Mouse (Mus musculus): ENCODE measurements around the gene Rrp1b. TPM values are rescaled to one million over a fixed set of nuclear protein-coding genes. Genes with fewer than 3 reads are reported as not detected.
A peak's percentile ranks its signal among the peaks of the same experiment; 100 is the strongest.
"Not testable (repeated sequence)": the region's sequence is repeated elsewhere in the genome, so short reads cannot be mapped to it uniquely, and the experiment has no call there.

Gene Rrp1b
- polyA plus RNA-seq, 1 experiment from 2014 or later = 50.9 TPM

DNA sequence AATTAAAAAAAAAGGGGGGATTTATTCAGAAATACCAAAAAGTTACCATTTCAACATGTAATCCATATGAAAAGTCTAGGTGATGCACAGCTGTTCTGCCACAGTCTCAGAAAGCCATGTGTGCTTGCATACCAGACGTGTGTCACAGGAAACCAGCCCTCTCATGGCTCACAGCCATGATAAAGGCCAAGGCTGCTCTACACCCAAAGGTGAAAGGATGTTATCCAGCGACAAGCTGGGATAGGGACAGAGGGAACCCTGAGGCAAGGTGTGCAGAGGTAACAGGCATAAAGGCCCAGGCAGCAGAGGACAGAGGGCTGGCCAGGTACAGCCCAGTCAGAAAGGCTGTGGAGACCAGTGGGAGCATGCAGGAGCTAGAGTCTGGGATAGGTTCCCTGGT lies 27.8 kb downstream of the Rrp1b start:
- H3K27me3 ChIP-seq (ENCODE audit: control insufficient read depth, insufficient read depth, low read length) = no peaks in the 10 kb centered on the region
- no peak overlapping the region for H3K4me2 ChIP-seq (ENCODE audit: low read depth)
- ATAC-seq (ENCODE audit: insufficient read depth, low FRiP score, low TSS enrichment) = no peak
- no peak overlapping the region for H3K9ac ChIP-seq (ENCODE audit: low read length)
- no peak for DNase-seq (ENCODE audit: low spot score)
- no peak overlapping the region for H3K27ac ChIP-seq (ENCODE audit: low read depth, low read length)
- no peaks in the 10 kb centered on the region for H3K9me3 ChIP-seq (ENCODE audit: control insufficient read depth, low read length)
- H3K4me3 ChIP-seq (ENCODE audit: low read depth, low read length) = no peak overlapping the region
- peaks cover 7% of the 10 kb centered on the region for H3K36me3 ChIP-seq (ENCODE audit: control insufficient read depth, insufficient read depth, low read length)
- H3K4me1 ChIP-seq (ENCODE audit: control insufficient read depth, insufficient read depth, low read length) = no peaks in the 10 kb centered on the region
- 86% methylated on average over 2 of the region's 2 CpGs for WGBS

DNA sequence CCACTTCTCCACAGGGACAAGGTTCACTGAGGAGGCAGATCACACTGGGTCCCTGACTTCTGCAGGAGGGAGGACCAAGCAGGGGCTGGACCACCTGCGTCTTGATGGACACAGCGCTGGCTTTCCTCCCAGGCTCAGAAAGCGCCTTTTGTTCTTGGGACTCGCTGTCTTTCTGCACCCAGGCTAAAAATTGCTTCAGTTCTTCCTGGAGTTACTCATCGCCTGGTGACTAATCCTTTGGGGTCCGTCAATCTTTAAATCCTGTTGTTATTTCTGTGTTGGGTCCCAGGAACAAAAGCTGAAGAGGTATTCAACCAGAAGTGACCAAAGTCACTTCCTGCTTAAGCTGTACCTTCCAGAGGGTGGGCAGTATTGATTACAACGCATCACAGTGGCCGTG lies 28.9 kb downstream of the Rrp1b start:
- not testable (repeated sequence) for H3K4me2 ChIP-seq (ENCODE audit: low read depth); H3K4me1 ChIP-seq (ENCODE audit: control insufficient read depth, insufficient read depth, low read length); H3K9me3 ChIP-seq (ENCODE audit: control insufficient read depth, low read length); DNase-seq (ENCODE audit: low spot score); H3K27me3 ChIP-seq (ENCODE audit: control insufficient read depth, insufficient read depth, low read length); H3K4me3 ChIP-seq (ENCODE audit: low read depth, low read length); H3K36me3 ChIP-seq (ENCODE audit: control insufficient read depth, insufficient read depth, low read length); ATAC-seq (ENCODE audit: insufficient read depth, low FRiP score, low TSS enrichment); H3K9ac ChIP-seq (ENCODE audit: low read length); H3K27ac ChIP-seq (ENCODE audit: low read depth, low read length)
- 78% methylated on average over 8 of the region's 8 CpGs for WGBS

GRCm38 (mm10) chr17:32067541-32067940 lies 31.6 kb downstream of the Rrp1b start:
- no peak overlapping the region for H3K9ac ChIP-seq (ENCODE audit: low read length)
- WGBS = 75% methylated on average over 9 of the region's 9 CpGs
- ATAC-seq (ENCODE audit: insufficient read depth, low FRiP score, low TSS enrichment) = no peak

DNA sequence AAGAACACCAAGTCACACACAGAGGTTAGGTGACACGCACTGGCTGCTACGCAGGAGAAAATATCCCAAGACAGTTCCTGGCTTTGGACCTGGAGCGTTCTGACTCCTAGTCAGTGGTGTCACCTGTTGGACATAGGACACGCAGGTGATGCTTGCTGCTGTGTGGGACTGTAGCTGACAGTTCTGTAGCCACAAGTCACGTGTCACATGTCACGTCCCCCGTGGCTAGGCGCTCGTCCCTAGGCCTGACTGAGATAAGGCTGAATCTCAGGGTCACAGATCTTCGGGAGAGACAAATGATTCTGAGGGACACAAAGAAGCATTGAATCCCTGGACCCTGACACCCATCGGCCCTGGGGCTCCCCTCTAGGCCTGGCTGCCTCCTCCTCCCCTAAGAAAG lies 32.5 kb downstream of the Rrp1b start:
- Histone ChIP-seq H3K4me1 (ENCODE audit: control insufficient read depth, insufficient read depth, low read length) (no peaks in the 10 kb centered on the region), H3K27ac (ENCODE audit: low read depth, low read length) (no peak overlapping the region), H3K27me3 (ENCODE audit: control insufficient read depth, insufficient read depth, low read length) (no peaks in the 10 kb centered on the region), H3K36me3 (ENCODE audit: control insufficient read depth, insufficient read depth, low read length) (no peaks in the 10 kb centered on the region), H3K9ac (ENCODE audit: low read length) (no peak overlapping the region), H3K4me2 (ENCODE audit: low read depth) (no peak overlapping the region), H3K4me3 (ENCODE audit: low read depth, low read length) (no peak overlapping the region), H3K9me3 (ENCODE audit: control insufficient read depth, low read length) (no peaks in the 10 kb centered on the region)
- no peak for ATAC-seq (ENCODE audit: insufficient read depth, low FRiP score, low TSS enrichment)
- no peak for DNase-seq (ENCODE audit: low spot score)
- 90% methylated on average over 11 of the region's 11 CpGs for WGBS

More at GRCm38 (mm10) chr17:32067541-32067940, 31.6 kb downstream of the Rrp1b start:
- H3K4me1 ChIP-seq (ENCODE audit: control insufficient read depth, insufficient read depth, low read length) = no peaks in the 10 kb centered on the region
- H3K4me2 ChIP-seq (ENCODE audit: low read depth) = no peak overlapping the region
- H3K36me3 ChIP-seq (ENCODE audit: control insufficient read depth, insufficient read depth, low read length) = no peaks in the 10 kb centered on the region
- no peaks in the 10 kb centered on the region for H3K27me3 ChIP-seq (ENCODE audit: control insufficient read depth, insufficient read depth, low read length)
- no peak for DNase-seq (ENCODE audit: low spot score)
- H3K4me3 ChIP-seq (ENCODE audit: low read depth, low read length) = no peak overlapping the region
- no peaks in the 10 kb centered on the region for H3K9me3 ChIP-seq (ENCODE audit: control insufficient read depth, low read length)
- no peak overlapping the region for H3K27ac ChIP-seq (ENCODE audit: low read depth, low read length)

DNA sequence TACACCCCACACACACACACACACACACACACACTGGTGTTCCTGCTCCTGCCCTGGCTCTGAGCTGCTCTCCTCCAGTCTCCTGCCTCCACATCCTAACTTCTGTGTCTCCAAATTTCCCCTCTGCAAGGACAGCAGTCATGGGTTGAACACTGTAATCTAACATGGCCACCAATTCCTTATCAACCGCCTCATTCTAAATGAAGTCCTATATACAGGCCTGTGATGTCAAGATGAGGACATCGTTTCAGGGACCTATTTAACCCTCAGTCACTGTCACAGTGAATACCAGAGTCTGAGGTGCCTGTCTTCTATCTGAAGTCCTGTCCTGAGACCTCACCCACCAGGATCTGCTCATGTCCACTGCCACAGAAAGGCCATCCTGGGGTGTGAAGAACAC lies 32.9 kb downstream of the Rrp1b start:
- no peaks in the 10 kb centered on the region for H3K4me1 ChIP-seq (ENCODE audit: control insufficient read depth, insufficient read depth, low read length)
- DNase-seq (ENCODE audit: low spot score) (no peak), ATAC-seq (ENCODE audit: insufficient read depth, low FRiP score, low TSS enrichment) (no peak)
- no peaks in the 10 kb centered on the region for H3K9me3 ChIP-seq (ENCODE audit: control insufficient read depth, low read length)
- H3K27me3 ChIP-seq (ENCODE audit: control insufficient read depth, insufficient read depth, low read length) = no peaks in the 10 kb centered on the region
- H3K9ac ChIP-seq (ENCODE audit: low read length) = no peak overlapping the region
- no peak overlapping the region for H3K27ac ChIP-seq (ENCODE audit: low read depth, low read length)
- no peaks in the 10 kb centered on the region for H3K36me3 ChIP-seq (ENCODE audit: control insufficient read depth, insufficient read depth, low read length)
- 89% methylated on average over 2 of the region's 2 CpGs for WGBS
- no peak overlapping the region for H3K4me3 ChIP-seq (ENCODE audit: low read depth, low read length)
- H3K4me2 ChIP-seq (ENCODE audit: low read depth) = no peak overlapping the region

DNA sequence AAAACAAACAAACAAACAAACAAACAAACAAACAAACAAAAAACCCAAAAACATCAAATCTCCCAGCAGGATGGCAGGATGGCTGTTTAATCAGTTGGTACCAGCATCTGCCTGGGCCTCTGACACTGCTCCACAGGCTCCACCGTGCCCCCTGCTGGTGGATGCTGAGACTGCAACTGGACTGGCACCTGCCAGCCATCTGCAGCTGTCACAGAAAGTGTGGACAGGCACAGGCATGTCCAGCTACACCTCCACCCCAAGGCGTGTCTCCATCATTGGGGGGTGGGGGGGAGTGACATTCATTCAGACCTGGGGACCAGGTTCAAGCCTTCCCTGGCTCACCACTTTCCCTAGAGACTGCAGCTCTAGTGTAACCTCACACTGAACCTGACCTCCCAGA lies 37.5 kb downstream of the Rrp1b start:
- Histone ChIP-seq H3K36me3 (ENCODE audit: control insufficient read depth, insufficient read depth, low read length) (no peaks in the 10 kb centered on the region), H3K4me1 (ENCODE audit: control insufficient read depth, insufficient read depth, low read length) (no peaks in the 10 kb centered on the region; the same call in 1 of the 2 replicates), H3K9me3 (ENCODE audit: control insufficient read depth, low read length) (no peaks in the 10 kb centered on the region), H3K4me3 (ENCODE audit: low read depth, low read length) (no peak overlapping the region), H3K27ac (ENCODE audit: low read depth, low read length) (no peak overlapping the region), H3K4me2 (ENCODE audit: low read depth) (no peak overlapping the region), H3K9ac (ENCODE audit: low read length) (no peak overlapping the region), H3K27me3 (ENCODE audit: control insufficient read depth, insufficient read depth, low read length) (no peaks in the 10 kb centered on the region)
- ATAC-seq (ENCODE audit: insufficient read depth, low FRiP score, low TSS enrichment) = no peak
- WGBS = 7% methylated on average over 2 of the region's 2 CpGs
- DNase-seq (ENCODE audit: low spot score) = peak; percentile 86

- H3K4me3 ChIP-seq (ENCODE audit: low read depth, low read length) = no peak overlapping the region
- H3K9me3 ChIP-seq (ENCODE audit: control insufficient read depth, low read length) = no peaks in the 10 kb centered on the region
- no peaks in the 10 kb centered on the region for H3K27me3 ChIP-seq (ENCODE audit: control insufficient read depth, insufficient read depth, low read length)
- H3K27ac ChIP-seq (ENCODE audit: low read depth, low read length) = no peak overlapping the region
- WGBS = 66% methylated on average over 4 of the region's 4 CpGs
- DNase-seq (ENCODE audit: low spot score) (no peak), ATAC-seq (ENCODE audit: insufficient read depth, low FRiP score, low TSS enrichment) (no peak)
- H3K9ac ChIP-seq (ENCODE audit: low read length) = no peak overlapping the region
- H3K4me1 ChIP-seq (ENCODE audit: control insufficient read depth, insufficient read depth, low read length) = no peaks in the 10 kb centered on the region; the same call in 1 of the 2 replicates
- H3K36me3 ChIP-seq (ENCODE audit: control insufficient read depth, insufficient read depth, low read length) = no peaks in the 10 kb centered on the region
- no peak overlapping the region for H3K4me2 ChIP-seq (ENCODE audit: low read depth)
These were observed 38.8 kb downstream of the Rrp1b start for GRCm38 (mm10) chr17:32074658-32075057.

GRCm38 (mm10) chr17:32075164-32075563 lies 39.3 kb downstream of the Rrp1b start:
- Histone ChIP-seq H3K27me3 (ENCODE audit: control insufficient read depth, insufficient read depth, low read length) (no peaks in the 10 kb centered on the region), H3K4me1 (ENCODE audit: control insufficient read depth, insufficient read depth, low read length) (no peaks in the 10 kb centered on the region; the same call in 1 of the 2 replicates), H3K4me3 (ENCODE audit: low read depth, low read length) (no peak overlapping the region), H3K4me2 (ENCODE audit: low read depth) (no peak overlapping the region), H3K9me3 (ENCODE audit: control insufficient read depth, low read length) (no peaks in the 10 kb centered on the region), H3K9ac (ENCODE audit: low read length) (no peak overlapping the region), H3K27ac (ENCODE audit: low read depth, low read length) (no peak overlapping the region), H3K36me3 (ENCODE audit: control insufficient read depth, insufficient read depth, low read length) (no peaks in the 10 kb centered on the region)
- DNase-seq (ENCODE audit: low spot score) (peak; percentile 71), ATAC-seq (ENCODE audit: insufficient read depth, low FRiP score, low TSS enrichment) (no peak)
- 0% methylated on average over 2 of the region's 2 CpGs for WGBS

DNA sequence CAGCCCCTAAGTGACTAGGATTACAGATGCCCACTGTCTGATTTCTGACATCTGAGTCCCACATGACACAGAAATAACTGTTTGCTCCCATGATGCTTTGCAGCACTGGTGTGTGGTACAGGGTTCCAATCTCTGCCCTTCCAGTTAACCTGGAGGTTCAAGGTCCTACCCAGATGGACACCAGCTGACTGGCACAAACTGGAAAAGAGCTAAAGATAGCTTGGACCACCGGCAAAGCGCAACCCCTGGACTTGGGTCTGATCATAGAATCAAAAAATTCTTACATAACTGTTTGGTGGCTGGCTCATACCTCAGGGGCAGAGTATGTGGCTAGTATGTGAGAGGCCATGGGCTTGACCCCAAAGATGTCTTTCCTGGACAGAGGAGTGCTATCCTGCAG lies 47.5 kb downstream of the Rrp1b start:
- Histone ChIP-seq H3K4me3 (ENCODE audit: low read depth, low read length) (no peak overlapping the region), H3K4me2 (ENCODE audit: low read depth) (no peak overlapping the region), H3K4me1 (ENCODE audit: control insufficient read depth, insufficient read depth, low read length) (no peaks in the 10 kb centered on the region), H3K9ac (ENCODE audit: low read length) (no peak overlapping the region), H3K27ac (ENCODE audit: low read depth, low read length) (no peak overlapping the region), H3K9me3 (ENCODE audit: control insufficient read depth, low read length) (no peaks in the 10 kb centered on the region), H3K27me3 (ENCODE audit: control insufficient read depth, insufficient read depth, low read length) (no peaks in the 10 kb centered on the region), H3K36me3 (ENCODE audit: control insufficient read depth, insufficient read depth, low read length) (no peaks in the 10 kb centered on the region)
- WGBS = 96% methylated on average over 2 of the region's 2 CpGs
- DNase-seq (ENCODE audit: low spot score) (no peak), ATAC-seq (ENCODE audit: insufficient read depth, low FRiP score, low TSS enrichment) (no peak)

Data from neural tube, embryonic 11.5 days (tissue).